Mouse (Mus musculus) 3T3-L1 (cell line): Measurements from ENCODE around the gene Kdelr1.
A peak's percentile ranks its signal among the peaks of the same experiment; 100 is the strongest.
"Not testable (repeated sequence)": the region's sequence is repeated elsewhere in the genome, so short reads cannot be mapped to it uniquely, and the experiment has no call there.

ENCODE experiments used
- DNase-seq: peaks from one replicate; pipeline ENCODE4 v3.0.0-alpha.2; 2015; ENCODE audit warnings: low read depth, low spot score

The Kdelr1 gene

GRCm38 (mm10) chr7:45870282-45871058 is 2.1 kb upstream of the Kdelr1 start:
- DNase-seq = no peak

- peak; percentile 57 for DNase-seq
These were observed 732 bp downstream of the Kdelr1 start for GRCm38 (mm10) chr7:45873061-45873947.

GRCm38 (mm10) chr7:45876895-45877294 is 4.3 kb downstream of the Kdelr1 start:
- DNase-seq = no peak

- not testable (repeated sequence) for DNase-seq
These were observed 5.7 kb downstream of the Kdelr1 start, which contains the start of gene Grin2d for GRCm38 (mm10) chr7:45878278-45878677. Grin2d (minus strand) TSS chr7:45878378.

- no peak for DNase-seq
These were observed 8.0 kb downstream of the Kdelr1 start for GRCm38 (mm10) chr7:45880531-45880930.

DNA sequence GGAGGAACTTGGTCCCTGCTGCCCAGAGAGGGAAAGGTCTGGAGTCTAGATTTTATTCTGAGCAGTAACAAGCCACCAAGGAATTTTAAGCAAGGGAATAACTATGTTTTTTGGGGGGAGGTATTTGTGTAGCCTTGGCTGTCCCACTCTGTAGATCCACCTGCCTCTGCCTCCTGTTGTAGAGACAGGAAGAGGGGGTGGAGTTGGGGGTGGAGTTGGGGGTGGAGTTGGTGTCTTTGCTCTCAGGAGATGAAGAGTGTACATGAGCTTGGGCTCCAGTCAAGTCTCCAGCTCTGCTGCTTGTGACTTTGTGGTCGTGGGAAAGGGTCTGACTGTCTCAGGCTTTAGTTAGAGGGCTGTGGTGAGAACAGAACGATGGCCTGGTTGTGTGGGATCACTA is 8.4 kb downstream of the Kdelr1 start:
- no peak for DNase-seq

- no peak for DNase-seq
These were observed 14.7 kb downstream of the Kdelr1 start for GRCm38 (mm10) chr7:45887246-45887645.

- no peak for DNase-seq
These were observed 20.1 kb downstream of the Kdelr1 start for GRCm38 (mm10) chr7:45892651-45893050.

GRCm38 (mm10) chr7:45895931-45896516 is 23.5 kb downstream of the Kdelr1 start:
- no peak for DNase-seq

GRCm38 (mm10) chr7:45896517-45897257 is 24.1 kb downstream of the Kdelr1 start, which contains the start of the genes Syngr4 and Tmem143:
Syngr4 (minus strand) TSS chr7:45896714.
Tmem143 (plus strand) TSS chr7:45896941.
- peak; percentile 99 for DNase-seq

DNA sequence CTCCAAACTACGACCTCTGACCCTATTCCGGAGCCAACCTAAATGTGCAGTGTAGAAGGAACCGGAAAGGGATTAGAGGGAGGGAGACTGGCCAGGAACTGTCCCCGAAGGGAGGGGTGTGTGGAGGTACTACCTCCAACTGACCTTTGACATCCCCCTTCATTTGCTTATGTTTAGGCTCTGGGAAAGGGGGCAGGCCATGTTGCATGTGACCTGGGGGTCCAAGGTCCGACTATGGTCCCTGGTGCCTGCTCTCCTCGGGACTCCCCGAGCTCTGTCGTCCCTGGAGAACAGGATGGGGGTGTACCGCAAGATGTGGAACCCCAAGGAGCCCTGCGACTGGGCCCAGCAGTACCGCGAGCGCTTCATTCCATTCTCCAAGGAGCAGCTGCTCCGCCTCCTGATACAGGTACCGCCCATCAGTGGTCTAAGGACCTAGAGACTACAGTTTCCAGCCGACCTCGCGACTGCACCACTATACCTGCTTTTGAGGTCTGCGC is 24.7 kb downstream of the Kdelr1 start:
- DNase-seq = peak; percentile 78

DNA sequence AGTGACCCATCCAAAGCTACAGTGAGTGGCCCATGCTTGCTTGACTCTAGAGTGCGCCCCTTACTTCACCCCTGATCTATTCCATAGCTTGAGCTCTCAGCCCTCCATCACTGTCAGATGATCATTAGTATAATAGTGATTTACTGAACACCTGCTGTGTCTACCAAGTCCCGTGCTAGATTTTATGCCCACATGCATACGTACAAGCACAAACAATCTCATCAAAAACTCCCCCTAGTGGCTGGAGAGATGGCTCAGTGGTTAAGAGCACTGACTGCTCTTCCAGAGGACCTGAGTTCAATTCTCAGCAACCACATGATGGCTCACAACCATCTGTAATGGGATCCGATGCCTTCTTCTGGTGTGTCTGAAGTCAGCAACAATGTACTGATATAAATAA is 25.6 kb downstream of the Kdelr1 start:
- peak; percentile 60 for DNase-seq

GRCm38 (mm10) chr7:45901562-45901961 is 29.0 kb downstream of the Kdelr1 start:
- DNase-seq = peak; percentile 49

- peak; percentile 7 for DNase-seq
These were observed 30.0 kb downstream of the Kdelr1 start for GRCm38 (mm10) chr7:45902481-45903002.

- DNase-seq = no peak
These were observed 34.0 kb downstream of the Kdelr1 start for GRCm38 (mm10) chr7:45906622-45907021.

GRCm38 (mm10) chr7:45908384-45908783 is 35.8 kb downstream of the Kdelr1 start:
- DNase-seq = no peak

DNA sequence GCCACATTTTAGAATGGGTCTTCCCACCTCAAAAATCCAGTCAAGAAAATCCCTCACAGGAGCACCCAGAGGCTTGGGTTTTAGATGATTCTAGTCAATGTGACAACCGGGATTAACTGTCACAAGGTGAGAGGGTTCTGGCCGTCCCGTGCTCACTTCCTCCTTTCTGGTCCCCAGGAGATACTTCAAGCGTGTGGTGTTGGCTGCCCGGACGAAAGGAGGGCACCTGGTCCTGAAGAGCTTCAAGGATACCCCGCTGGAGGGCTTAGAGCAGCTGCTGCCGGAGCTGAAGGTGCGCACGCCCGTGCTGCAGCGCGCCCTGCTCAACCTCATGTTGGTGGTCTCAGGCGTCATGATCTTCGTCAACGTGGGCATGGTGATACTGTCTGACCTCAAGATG is 36.6 kb downstream of the Kdelr1 start:
- no peak for DNase-seq

GRCm38 (mm10) chr7:45914067-45914466 is 41.5 kb downstream of the Kdelr1 start:
- DNase-seq = no peak

DNA sequence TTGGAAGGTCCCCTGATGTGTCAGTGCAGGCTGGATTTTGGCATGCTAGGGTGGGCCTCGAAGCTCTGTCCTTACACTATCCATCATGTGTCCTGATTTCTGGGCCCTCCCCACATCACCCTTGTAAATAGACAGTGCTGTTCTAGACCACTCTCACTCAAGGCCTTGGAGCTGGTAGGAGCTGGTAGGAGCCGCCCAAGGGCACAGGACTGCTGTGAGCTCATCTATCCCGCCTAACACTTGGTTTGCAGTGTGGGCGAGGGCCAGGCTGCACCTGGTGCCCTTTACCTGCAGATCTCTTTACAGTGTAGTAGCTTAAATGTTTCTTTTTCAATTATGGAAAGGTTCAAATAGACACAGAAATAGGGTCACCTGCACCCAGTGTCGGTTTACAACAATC is 42.4 kb downstream of the Kdelr1 start:
- DNase-seq = no peak

DNA sequence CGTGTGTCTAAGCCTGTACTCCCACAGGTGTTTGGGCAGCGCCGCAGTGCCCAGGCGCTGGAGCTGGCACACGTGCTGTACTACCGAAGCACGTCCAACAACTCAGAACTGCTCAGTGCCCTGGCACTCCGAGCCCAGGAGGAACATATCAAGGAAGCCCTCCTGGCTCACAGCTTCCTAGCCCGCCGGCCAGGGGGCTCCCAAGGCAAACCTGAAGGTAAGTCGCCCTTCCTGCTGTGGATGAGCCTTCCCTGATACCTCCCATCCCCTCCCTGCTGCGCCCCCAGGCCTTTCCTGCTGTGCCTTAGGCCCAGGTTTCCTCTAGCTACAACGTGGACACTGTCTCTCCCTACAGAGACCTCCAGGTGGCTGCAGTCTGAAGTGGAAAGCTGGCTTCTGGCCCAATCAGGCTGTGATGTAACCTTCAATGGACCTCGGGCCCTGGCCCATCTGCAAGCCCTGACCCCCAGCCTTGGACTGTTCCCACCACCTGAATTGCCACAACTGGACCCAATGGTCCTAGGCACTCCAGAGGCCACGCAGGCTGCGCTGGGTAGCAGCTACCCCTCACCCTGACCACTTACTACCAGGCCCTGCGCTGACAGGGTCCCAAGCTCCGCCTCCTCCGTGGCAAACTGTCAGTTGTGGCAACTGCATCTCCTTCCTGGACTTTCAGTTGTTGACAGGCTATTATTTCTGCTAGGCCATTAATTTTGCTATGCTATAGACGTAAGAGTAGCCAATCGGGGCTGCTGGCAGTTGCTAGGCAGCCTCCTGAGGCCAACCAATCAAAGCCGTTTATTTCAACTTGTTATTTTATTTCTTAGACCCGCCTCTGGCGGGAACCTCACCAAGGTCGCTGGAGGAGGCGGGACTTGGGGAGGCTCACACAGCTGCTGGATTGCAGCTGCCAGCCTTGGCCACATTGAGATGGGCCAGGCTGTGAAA is 43.8 kb downstream of the Kdelr1 start:
- DNase-seq = peak; percentile 58
